Mouse (Mus musculus) heart, embryonic 10.5 days (tissue): ENCODE measurements around the gene Pcgf5. TPM values are rescaled to one million over a fixed set of nuclear protein-coding genes. Genes with fewer than 3 reads are reported as not detected.
"Not testable (repeated sequence)": the region's sequence is repeated elsewhere in the genome, so short reads cannot be mapped to it uniquely, and the experiment has no call there.

Experiments
- DNase-seq: peaks from one replicate; pipeline ENCODE4 v3.0.0-alpha.2; 2017; ENCODE audit warnings: low spot score
- H3K27ac ChIP-seq: fragments of 300-500 bp; sonication (generic); 2 replicates; pipeline ENCODE4 v1.5.1; 2016; ENCODE audit warnings: mild to moderate bottlenecking
- H3K27me3 ChIP-seq: fragments of 300-500 bp; sonication (generic); 2 replicates; pipeline ENCODE4 v1.6.1; 2016; ENCODE audit warnings: mild to moderate bottlenecking; ENCODE audit not compliant: poor library complexity, insufficient read depth, severe bottlenecking
- H3K36me3 ChIP-seq: fragments of 300-500 bp; sonication (generic); 2 replicates; pipeline ENCODE4 v1.6.1; 2016; ENCODE audit warnings: mild to moderate bottlenecking, moderate library complexity
- H3K4me1 ChIP-seq: fragments of 300-500 bp; sonication (generic); 2 replicates; pipeline ENCODE4 v1.6.1; 2016; ENCODE audit warnings: mild to moderate bottlenecking
- H3K4me3 ChIP-seq: fragments of 300-500 bp; sonication (generic); 2 replicates; pipeline ENCODE4 v1.5.1; 2016; ENCODE audit warnings: mild to moderate bottlenecking, moderate library complexity
- H3K9me3 ChIP-seq: fragments of 300-500 bp; sonication (generic); 2 replicates; pipeline ENCODE4 v1.6.1; 2016; ENCODE audit warnings: mild to moderate bottlenecking, moderate library complexity
- WGBS: fragments of 180-500 bp; shearing (Covaris S2); methylation state at CpG from one replicate; pipeline ENCODE4 v1.1.7; 2016; 5-methylcytosine and 5-hydroxymethylcytosine counted together
- polyA plus RNA-seq: library from polyadenylated mRNA; unstranded; fragments of >200 nt; fragmentation: Nextera tagmentation; extraction: Ambion mirVana; gene quantifications from 2 replicates; pipeline ENCODE4 v1.2.1, GENCODE M21; 2016

The Pcgf5 gene
- polyA plus RNA-seq, 1 experiment from 2014 or later = 38.6 TPM

DNA sequence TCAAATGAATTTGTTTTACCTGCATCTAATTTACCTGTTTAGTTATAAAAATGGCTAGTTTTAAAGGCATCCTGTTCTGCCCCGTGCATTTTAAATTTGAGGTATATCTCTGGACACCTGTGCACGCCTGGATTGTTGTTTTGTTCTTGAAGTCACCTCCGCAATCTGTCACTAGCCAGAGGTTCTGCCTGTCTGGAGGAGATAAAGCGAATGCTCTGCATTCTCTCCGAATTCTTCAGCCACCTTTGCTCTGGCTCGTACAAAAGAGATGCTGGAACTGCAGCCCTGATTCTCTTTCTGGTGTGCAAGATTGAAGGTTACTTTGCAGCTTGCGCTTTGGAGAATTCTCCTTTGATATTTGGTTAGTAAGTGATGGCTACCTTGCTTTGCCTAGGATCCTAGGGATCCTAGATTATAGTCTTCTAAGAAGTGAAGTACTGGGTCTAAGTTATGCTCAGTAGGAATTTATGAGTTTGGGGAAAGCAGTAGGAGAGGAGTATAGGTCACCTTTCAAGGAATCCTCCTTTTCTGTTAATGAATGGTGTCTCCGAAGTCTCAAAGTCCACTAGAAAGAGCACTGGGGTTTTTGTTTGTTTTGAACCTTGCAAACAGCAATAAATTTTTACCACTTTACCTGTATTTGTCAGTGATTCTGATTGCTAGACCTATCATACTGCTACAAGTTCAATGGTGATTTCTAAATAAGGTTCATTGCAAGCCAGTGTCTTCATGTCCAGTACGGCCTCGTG is 60.4 kb downstream of the Pcgf5 start:
- H3K27ac ChIP-seq = peak overlapping the region; percentile 91
- peak overlapping the region; percentile 74 for H3K4me3 ChIP-seq
- WGBS = 29% methylated on average over 10 of the region's 10 CpGs
- H3K4me1 ChIP-seq = peaks cover 21% of the 10 kb centered on the region
- H3K36me3 ChIP-seq = peaks cover 5% of the 10 kb centered on the region; the same call in 1 of the 2 replicates
- 0 out of 2 replicates have a peak, but pooled peaks cover 3% of the 10 kb centered on the region for H3K27me3 ChIP-seq
- DNase-seq = no peak
- no peaks in the 10 kb centered on the region for H3K9me3 ChIP-seq

DNA sequence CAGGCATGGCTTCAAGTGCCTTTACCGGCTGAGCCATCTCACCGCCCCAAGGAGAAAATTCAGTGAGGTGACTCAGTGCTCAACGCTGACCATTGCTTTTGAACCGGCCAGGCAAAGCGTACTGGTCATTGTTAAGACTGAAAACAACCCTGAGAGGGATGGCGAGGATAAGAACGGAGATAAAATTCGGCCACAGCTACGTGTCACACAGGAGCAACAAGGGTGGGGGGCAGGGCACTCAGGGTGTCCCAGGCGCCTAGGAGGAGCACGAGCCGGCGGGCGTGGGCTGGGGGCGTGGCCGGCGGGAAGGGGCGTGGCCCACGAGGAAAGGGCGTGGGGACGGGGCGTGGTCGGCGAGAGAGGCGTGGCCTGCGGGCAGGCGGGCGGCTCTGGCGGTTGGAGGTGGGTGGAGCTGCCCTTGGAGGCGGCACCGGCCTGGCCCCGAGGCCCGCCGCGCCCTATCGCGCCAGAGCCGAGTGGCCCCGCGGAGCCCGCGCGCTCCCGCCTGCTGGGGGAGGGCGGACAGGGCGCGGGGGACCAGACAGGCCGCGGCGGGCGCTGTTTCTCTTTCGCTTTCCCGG is 61.3 kb downstream of the Pcgf5 start:
- peak overlapping the region; percentile 91 for H3K27ac ChIP-seq
- 0 out of 2 replicates have a peak, but pooled peaks cover 3% of the 10 kb centered on the region for H3K27me3 ChIP-seq
- no peaks in the 10 kb centered on the region for H3K9me3 ChIP-seq
- peaks cover 21% of the 10 kb centered on the region for H3K4me1 ChIP-seq
- under 1% methylated on average over 52 of the region's 53 CpGs for WGBS
- DNase-seq = peak; percentile 98
- peak overlapping the region; percentile 74 for H3K4me3 ChIP-seq
- peaks cover 5% of the 10 kb centered on the region; the same call in 1 of the 2 replicates for H3K36me3 ChIP-seq

DNA sequence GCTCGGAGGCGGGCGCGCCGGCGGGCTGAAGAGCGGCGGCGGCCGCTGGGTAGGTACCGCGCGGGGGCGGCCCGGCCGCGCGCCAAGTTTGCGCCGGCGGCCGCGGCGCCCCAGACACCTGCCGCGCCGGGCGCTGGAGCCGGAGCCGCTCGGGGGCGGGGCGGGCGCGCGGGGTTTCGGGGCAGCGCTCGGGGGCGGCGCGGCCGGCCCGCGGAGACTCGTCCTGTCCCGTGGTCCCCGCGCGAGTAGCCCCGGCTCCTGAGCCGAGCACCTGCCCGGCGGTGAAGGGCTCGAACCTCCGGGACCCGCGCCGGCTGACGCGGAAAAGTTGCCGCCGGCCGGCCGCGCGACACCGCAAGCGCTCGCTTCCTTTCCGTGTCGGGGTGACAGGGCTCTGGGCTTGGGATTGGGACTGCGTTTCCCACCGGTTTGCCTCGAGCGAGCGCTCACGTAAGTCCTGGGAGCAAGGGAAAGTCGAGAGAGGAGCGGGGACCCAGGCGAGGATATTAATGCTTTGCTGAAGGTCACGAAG is 61.8 kb downstream of the Pcgf5 start:
- peaks cover 6% of the 10 kb centered on the region; the same call in 1 of the 2 replicates for H3K36me3 ChIP-seq
- peak overlapping the region; percentile 74 for H3K4me3 ChIP-seq
- 4% methylated on average over 72 of the region's 82 CpGs for WGBS

DNA sequence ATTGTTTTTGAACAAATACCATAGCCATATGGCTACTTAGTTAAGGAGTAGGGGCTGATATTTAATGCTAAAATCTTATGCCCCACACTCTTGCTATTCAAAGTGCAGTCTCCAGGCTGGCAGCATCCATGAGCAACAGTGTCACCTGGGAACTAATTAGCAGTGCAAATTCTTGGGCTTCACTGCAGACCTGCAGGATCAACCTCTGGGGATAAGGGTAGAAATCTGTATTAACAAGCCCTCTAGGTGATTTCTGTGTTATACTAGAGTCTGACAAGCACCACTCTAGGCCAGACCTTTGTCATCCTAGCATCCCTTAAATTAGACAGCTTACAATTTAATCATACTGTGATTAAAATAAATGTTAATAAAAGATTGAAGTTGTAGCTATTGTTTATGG is 71.8 kb downstream of the Pcgf5 start:
- Histone ChIP-seq H3K27ac (no peak overlapping the region), H3K27me3 (no peaks in the 10 kb centered on the region), H3K4me1 (0 out of 2 replicates have a peak, but pooled peaks cover 6% of the 10 kb centered on the region), H3K36me3 (peaks cover 4% of the 10 kb centered on the region; the same call in 1 of the 2 replicates), H3K4me3 (no peak overlapping the region), H3K9me3 (no peaks in the 10 kb centered on the region)
- DNase-seq = no peak

More for the DNA sequence above, 61.8 kb downstream of the Pcgf5 start:
- peaks cover 21% of the 10 kb centered on the region for H3K4me1 ChIP-seq
- peak; percentile 82 for DNase-seq
- H3K9me3 ChIP-seq = no peaks in the 10 kb centered on the region
- 0 out of 2 replicates have a peak, but pooled peaks cover 3% of the 10 kb centered on the region for H3K27me3 ChIP-seq
- H3K27ac ChIP-seq = peak overlapping the region; percentile 91

DNA sequence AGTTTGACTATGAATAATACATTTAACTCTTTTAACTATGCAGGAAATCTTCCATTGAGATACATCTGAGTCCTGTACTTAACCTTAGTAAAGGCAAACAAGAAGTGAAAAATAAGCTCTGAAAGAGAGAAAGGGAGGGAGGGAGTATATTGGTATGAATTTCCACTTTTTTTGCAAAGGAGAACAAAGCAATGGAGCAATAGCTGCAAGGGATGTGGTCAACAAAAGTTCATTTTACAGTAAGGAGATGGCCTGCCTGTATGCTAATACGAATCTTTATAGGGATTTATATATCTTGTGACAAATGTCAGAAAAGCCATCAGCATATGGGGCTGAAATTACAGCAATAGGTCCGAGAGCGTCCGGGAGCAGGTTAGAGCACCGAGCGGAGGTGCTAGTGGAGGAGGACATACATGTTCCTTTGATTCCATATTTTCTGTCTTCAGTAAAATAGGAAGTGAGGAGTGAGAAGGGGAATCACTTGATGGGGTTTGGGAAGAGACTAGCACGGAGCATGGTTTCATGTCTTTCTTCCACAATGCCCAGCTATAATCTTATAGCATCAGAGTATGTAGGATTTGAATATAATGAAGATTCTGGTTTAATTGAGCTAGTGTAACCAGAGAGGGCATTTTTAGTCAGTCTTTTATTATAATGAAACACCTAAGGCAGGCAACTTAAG is 79.2 kb downstream of the Pcgf5 start:
- no peaks in the 10 kb centered on the region for H3K36me3 ChIP-seq
- H3K4me3 ChIP-seq = no peak overlapping the region
- H3K9me3 ChIP-seq = no peaks in the 10 kb centered on the region
- H3K4me1 ChIP-seq = no peaks in the 10 kb centered on the region
- no peak for DNase-seq
- H3K27me3 ChIP-seq = no peaks in the 10 kb centered on the region
- 94% methylated on average over 7 of the region's 7 CpGs for WGBS
- H3K27ac ChIP-seq = no peak overlapping the region

DNA sequence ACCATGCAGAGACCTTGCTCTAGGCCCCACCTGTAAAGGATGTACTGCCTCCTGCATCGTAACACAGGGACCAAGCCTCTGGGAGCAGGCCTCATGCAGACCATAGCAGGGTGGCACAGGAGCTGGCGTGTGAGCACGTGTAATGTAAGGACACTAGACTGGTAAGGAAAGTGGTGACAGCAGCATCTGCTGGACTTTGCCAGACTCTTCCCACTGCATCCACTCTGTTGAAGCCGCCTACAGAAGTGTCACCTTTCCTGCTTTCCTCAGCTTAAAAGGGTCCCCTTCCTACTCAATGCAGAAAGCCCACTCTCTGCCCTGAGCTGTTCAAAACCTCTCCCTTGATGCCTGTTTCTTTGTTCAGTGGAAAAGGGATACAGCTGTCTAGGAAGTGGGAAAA is 80.0 kb downstream of the Pcgf5 start:
- Histone ChIP-seq H3K27ac (no peak overlapping the region), H3K9me3 (no peaks in the 10 kb centered on the region), H3K4me1 (peaks cover 5% of the 10 kb centered on the region; the same call in 1 of the 2 replicates), H3K27me3 (no peaks in the 10 kb centered on the region), H3K36me3 (no peaks in the 10 kb centered on the region), H3K4me3 (no peak overlapping the region)
- 88% methylated on average over 4 of the region's 4 CpGs for WGBS
- DNase-seq = no peak

DNA sequence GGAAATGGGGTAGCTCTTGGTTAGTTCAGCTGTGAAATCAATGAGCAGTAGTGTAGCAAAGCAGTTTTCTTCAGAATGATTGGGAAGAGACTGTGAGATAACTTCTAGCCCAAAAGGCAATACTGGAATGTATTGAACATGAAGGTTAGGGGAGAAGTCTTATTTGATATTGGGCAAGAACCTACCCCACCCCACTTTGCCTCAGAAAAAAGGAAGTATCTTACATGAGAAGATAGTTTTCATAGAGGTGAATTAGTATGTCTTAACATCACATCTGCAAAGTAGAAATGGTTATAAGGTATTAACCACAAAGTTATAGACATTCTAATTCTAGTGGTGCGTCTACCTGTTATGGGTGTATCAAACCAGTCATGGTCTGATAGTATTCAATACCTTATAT is 81.2 kb downstream of the Pcgf5 start:
- WGBS = 97% methylated on average over 1 of the region's 1 CpGs
- no peaks in the 10 kb centered on the region for H3K9me3 ChIP-seq
- H3K36me3 ChIP-seq = no peaks in the 10 kb centered on the region

DNA sequence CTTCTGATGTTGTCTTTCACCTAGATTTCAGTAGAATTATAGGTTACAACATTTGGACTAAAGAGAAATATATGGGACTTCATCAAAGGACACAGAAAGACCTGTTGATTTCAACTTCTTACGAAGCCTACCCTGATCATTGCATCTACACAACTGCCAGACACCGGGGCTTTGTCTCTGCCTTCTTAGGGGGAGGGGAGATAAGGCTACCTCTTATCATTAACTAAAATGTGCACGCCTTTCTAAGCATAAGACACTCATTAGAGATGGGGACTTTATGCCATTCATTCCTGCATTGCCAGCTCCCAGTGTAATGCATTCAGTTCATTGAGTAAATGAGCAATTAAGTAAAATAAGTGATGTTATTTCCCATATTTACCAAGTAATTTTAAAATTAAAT is 85.1 kb downstream of the Pcgf5 start:
- H3K36me3 ChIP-seq = peaks cover 9% of the 10 kb centered on the region; the same call in 1 of the 2 replicates
- WGBS = 29% methylated on average over 3 of the region's 3 CpGs
- peaks cover 12% of the 10 kb centered on the region; the same call in 1 of the 2 replicates for H3K4me1 ChIP-seq
- H3K9me3 ChIP-seq = no peaks in the 10 kb centered on the region
- H3K4me3 ChIP-seq = no peak overlapping the region
- H3K27me3 ChIP-seq = no peaks in the 10 kb centered on the region
- no peak for DNase-seq
- no peak overlapping the region for H3K27ac ChIP-seq

More for the DNA sequence above, 81.2 kb downstream of the Pcgf5 start:
- DNase-seq = no peak
- Histone ChIP-seq H3K27ac (no peak overlapping the region), H3K27me3 (no peaks in the 10 kb centered on the region), H3K4me1 (peaks cover 12% of the 10 kb centered on the region; the same call in 1 of the 2 replicates), H3K4me3 (no peak overlapping the region)

DNA sequence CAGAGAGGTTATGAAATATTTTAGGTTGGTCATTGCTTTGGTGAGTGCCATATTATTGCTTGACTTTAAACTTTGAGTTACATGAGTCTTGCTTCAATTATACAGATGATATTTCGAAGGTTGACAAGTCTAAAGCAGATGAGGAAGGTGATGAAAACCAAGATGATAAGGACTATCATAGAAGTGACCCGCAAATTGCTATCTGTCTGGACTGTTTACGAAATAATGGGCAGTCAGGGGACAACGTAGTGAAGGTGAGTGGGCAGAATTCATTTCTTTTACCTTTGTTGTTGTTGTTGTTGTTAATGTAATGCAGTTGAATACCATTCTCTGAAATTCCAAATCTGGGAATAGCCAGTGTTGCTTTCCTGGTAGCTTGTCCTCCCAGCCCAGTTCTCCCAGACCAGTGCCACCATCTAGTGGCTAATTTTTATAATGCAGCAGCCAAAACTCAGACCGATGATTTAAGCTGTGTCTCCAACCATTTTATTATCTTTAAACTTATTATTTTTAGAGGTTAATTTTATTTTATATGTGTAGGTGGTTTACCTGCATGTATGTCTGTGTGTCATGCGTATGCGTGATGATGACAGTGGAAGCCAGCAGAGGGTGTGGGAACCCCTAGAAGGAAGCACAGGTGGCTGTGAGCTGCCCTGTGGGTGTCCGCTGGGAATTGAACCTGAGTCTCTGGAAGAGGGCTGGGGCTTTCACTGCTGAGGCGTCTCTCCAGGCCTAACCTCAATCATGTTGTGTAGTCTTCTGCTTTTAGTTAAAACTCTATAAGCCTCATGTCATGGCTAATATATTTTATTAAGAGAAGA is 92.0 kb downstream of the Pcgf5 start:
- H3K27ac ChIP-seq = no peak overlapping the region
- H3K4me3 ChIP-seq = no peak overlapping the region
- no peak for DNase-seq
- H3K4me1 ChIP-seq = peaks cover 3% of the 10 kb centered on the region; the same call in 1 of the 2 replicates
- 46% methylated on average over 9 of the region's 9 CpGs for WGBS
- peaks cover 9% of the 10 kb centered on the region for H3K36me3 ChIP-seq
- no peaks in the 10 kb centered on the region for H3K27me3 ChIP-seq
- H3K9me3 ChIP-seq = no peaks in the 10 kb centered on the region

DNA sequence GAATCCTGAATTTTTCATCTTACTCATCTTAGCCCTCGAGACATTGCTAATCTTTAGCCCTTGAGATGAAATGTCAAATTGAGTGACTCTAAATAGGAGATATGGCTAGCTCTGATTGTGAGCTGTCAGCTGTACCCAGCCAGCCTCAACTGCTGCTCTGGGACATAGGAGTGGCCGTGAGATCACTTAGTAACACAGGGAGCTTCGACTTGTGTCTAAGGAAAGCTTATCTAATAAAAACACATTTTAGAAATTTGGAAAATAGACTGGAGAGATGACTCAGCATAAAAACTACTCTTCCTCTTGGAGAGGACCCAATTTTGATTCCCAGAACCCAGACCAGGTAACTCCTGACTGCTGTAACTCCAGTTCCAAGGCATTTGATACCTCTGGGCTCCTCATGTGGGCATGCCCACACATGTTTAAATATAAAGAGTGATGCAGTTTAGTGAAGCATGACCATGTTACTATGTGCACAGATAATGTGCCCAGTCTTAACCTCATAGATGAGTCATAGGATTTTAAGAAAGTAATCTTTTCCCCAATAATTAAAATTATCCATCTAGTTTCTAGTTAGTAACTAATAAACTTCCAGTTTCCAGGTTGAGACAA is 103.0 kb downstream of the Pcgf5 start:
- no peaks in the 10 kb centered on the region for H3K27me3 ChIP-seq
- no peak overlapping the region for H3K27ac ChIP-seq
- peaks cover 5% of the 10 kb centered on the region for H3K4me1 ChIP-seq
- no peak for DNase-seq
- H3K9me3 ChIP-seq = no peaks in the 10 kb centered on the region
- H3K4me3 ChIP-seq = no peak overlapping the region
- WGBS = 46% methylated on average over 3 of the region's 3 CpGs
- H3K36me3 ChIP-seq = peaks cover 23% of the 10 kb centered on the region; the same call in 1 of the 2 replicates

DNA sequence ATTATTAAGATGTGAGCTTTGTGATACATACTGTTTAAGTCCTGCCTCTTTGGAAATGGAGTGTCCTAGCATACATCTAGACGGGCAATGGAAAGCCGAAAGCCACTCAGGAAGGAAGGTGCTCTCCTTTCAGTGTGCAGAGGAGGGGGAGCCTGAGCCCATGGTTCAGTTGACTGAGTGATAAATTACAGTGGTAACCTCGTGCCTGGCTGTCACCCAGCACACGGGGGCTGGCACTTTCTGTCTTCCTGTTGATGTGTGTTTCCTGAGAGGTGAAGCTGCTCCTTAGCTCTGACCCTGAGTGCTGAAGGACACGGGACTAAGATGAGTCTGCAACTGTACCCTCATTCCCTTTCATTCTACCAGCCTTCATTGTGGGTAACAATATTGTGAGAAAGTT is 103.6 kb downstream of the Pcgf5 start:
- H3K9me3 ChIP-seq = no peaks in the 10 kb centered on the region
- WGBS = 24% methylated on average over 5 of the region's 5 CpGs
- no peak overlapping the region for H3K4me3 ChIP-seq
- no peak for DNase-seq
- H3K36me3 ChIP-seq = peaks cover 18% of the 10 kb centered on the region; the same call in 1 of the 2 replicates
- H3K27ac ChIP-seq = no peak overlapping the region
- H3K27me3 ChIP-seq = no peaks in the 10 kb centered on the region
- H3K4me1 ChIP-seq = peaks cover 5% of the 10 kb centered on the region

DNA sequence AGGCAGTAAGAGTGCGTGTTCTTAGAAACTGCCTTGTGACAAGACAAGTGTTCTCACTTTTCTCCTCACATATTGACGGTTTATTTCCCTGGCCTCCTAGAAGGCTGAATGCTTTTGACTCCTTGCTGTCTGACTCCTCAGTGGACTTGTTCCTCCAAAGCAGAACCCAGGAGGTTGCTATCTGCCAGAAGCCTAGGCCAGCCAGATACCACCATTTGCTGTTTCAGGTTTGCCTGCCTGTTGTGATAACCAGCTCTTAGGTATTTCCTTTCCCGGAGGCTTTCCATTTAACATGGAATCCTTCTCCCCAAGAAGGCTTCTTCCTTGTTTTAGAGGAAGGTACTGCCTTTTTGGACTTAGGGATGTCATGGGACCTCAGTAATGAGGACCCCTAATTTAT is 104.1 kb downstream of the Pcgf5 start:
- H3K4me3 ChIP-seq, H3K4me1 ChIP-seq, H3K27me3 ChIP-seq, DNase-seq, H3K27ac ChIP-seq, H3K9me3 ChIP-seq: not testable (repeated sequence)
- WGBS = 34% methylated on average over 3 of the region's 3 CpGs
- peaks cover 18% of the 10 kb centered on the region; the same call in 1 of the 2 replicates for H3K36me3 ChIP-seq
